Mouse (Mus musculus): ENCODE data around the gene Gm16253.

Gene Gm16253

GRCm38 (mm10) chr3:96576690-96577541, at the start of gene Gm16253:
TSS of gene Gm16253 (plus strand) at chr3:96576984.
- DNase-seq (ENCODE audit: low read depth, low spot score), result peak; percentile 94

GRCm38 (mm10) chr3:96528506-96528905, 48.3 kb upstream of the Gm16253 start:
- DNase-seq (ENCODE audit: low read depth, low spot score), result no peak

- DNase-seq (ENCODE audit: low read depth, low spot score), result no peak
Measured at GRCm38 (mm10) chr3:96532050-96532449, 44.7 kb upstream of the Gm16253 start.

- DNase-seq (ENCODE audit: low read depth, low spot score), result peak; percentile 22
Measured at GRCm38 (mm10) chr3:96534300-96534699, 42.5 kb upstream of the Gm16253 start.

- DNase-seq (ENCODE audit: low read depth, low spot score), result no peak
Measured at GRCm38 (mm10) chr3:96539316-96539715, 37.5 kb upstream of the Gm16253 start.

GRCm38 (mm10) chr3:96540740-96541139, 36.0 kb upstream of the Gm16253 start:
- DNase-seq (ENCODE audit: low read depth, low spot score), result no peak

GRCm38 (mm10) chr3:96541328-96542078, 35.3 kb upstream of the Gm16253 start:
- DNase-seq (ENCODE audit: low read depth, low spot score), result peak; percentile 58

- no peak for DNase-seq (ENCODE audit: low read depth, low spot score)
Measured at GRCm38 (mm10) chr3:96542554-96542953, 34.2 kb upstream of the Gm16253 start.

GRCm38 (mm10) chr3:96543345-96543744, 33.4 kb upstream of the Gm16253 start:
- DNase-seq (ENCODE audit: low read depth, low spot score), result no peak

- peak; percentile 30 for DNase-seq (ENCODE audit: low read depth, low spot score)
Measured at GRCm38 (mm10) chr3:96545565-96545964, 31.2 kb upstream of the Gm16253 start.

- no peak for DNase-seq (ENCODE audit: low read depth, low spot score)
Measured at GRCm38 (mm10) chr3:96546880-96547279, 29.9 kb upstream of the Gm16253 start.

- DNase-seq (ENCODE audit: low read depth, low spot score), result peak; percentile 77
Measured at GRCm38 (mm10) chr3:96547389-96547960, 29.3 kb upstream of the Gm16253 start.

- DNase-seq (ENCODE audit: low read depth, low spot score), result no peak
Measured at GRCm38 (mm10) chr3:96548824-96549223, 28.0 kb upstream of the Gm16253 start.

GRCm38 (mm10) chr3:96549346-96549745, 27.4 kb upstream of the Gm16253 start:
- DNase-seq (ENCODE audit: low read depth, low spot score), result no peak

- DNase-seq (ENCODE audit: low read depth, low spot score), result peak; percentile 57
Measured at GRCm38 (mm10) chr3:96551203-96551602, 25.6 kb upstream of the Gm16253 start.

GRCm38 (mm10) chr3:96551890-96552289, 24.9 kb upstream of the Gm16253 start:
- DNase-seq (ENCODE audit: low read depth, low spot score), result no peak

GRCm38 (mm10) chr3:96553601-96554000, 23.2 kb upstream of the Gm16253 start:
- DNase-seq (ENCODE audit: low read depth, low spot score), result no peak

GRCm38 (mm10) chr3:96554251-96554650, 22.5 kb upstream of the Gm16253 start:
- no peak for DNase-seq (ENCODE audit: low read depth, low spot score)

- peak; percentile 70 for DNase-seq (ENCODE audit: low read depth, low spot score)
Measured at GRCm38 (mm10) chr3:96555041-96555596, 21.7 kb upstream of the Gm16253 start.

GRCm38 (mm10) chr3:96555999-96556614, 20.7 kb upstream of the Gm16253 start:
- peak; percentile 27 for DNase-seq (ENCODE audit: low read depth, low spot score)
